Mouse (Mus musculus): ENCODE data around the gene Gm28551.

Gene Gm28551

DNA sequence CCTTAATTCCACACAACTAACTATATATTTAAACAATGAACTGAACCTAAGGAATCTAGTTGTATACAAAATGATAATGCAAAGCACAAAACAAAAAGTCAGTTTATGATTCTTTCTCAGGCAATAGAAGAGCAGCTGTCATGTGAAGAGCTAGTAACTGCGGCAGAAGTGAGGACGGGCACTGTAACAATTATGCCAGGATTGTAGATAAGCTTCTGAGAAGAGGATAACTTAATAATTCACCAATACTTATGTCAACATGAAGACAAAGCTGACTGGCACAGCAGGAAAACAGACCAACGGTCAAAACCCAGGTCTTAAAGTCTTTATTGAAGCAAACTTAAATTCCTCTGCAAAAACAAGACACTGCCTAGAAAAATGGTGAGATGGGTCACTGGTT, 61.3 kb downstream of the Gm28551 start:
- DNase-seq (ENCODE audit: extremely low spot score, low read depth, low spot score) = no peak
